Mouse (Mus musculus): ENCODE results near the gene Clic4. TPM values are rescaled to one million over a fixed set of nuclear protein-coding genes. Genes with fewer than 3 reads are reported as not detected.
A peak's percentile ranks its signal among the peaks of the same experiment; 100 is the strongest.

The Clic4 gene
- polyA plus RNA-seq, 1 experiment from 2014 or later = 200 TPM

DNA sequence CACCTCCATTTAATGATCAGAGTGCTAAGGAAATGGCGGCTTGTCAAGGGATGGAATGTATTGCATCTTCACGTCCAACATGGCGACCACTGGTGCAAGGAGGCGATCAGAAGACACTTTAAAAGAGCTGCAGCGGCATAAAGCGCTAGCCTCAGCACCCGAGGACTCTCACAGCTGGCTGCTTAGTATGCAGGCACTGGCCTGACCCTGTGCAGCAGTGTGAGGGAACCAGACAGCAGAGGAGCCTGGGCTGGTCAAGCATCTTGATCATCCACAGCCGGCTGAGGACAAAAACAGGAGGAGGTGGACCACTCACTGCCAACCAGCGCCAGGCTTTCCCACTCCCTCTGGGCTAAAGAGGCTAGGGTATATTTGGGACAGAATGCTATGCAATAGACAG, 48.8 kb downstream of the Clic4 start:
- Histone ChIP-seq H3K4me3 (replicated peaks) (no peak overlapping the region), H3K4me2 (no peak overlapping the region), H3K9me3 (replicated peaks) (no peaks in the 10 kb centered on the region), H3K36me3 (peaks cover 65% of the 10 kb centered on the region), H3K4me1 (peaks cover 4% of the 10 kb centered on the region), H3K27ac (no peak overlapping the region), H3K27me3 (no peaks in the 10 kb centered on the region), H3K9ac (no peak overlapping the region)
- WGBS = 84% methylated on average over 9 of the region's 9 CpGs
- ATAC-seq (replicated peaks; ENCODE audit: low FRiP score) = no peak

DNA sequence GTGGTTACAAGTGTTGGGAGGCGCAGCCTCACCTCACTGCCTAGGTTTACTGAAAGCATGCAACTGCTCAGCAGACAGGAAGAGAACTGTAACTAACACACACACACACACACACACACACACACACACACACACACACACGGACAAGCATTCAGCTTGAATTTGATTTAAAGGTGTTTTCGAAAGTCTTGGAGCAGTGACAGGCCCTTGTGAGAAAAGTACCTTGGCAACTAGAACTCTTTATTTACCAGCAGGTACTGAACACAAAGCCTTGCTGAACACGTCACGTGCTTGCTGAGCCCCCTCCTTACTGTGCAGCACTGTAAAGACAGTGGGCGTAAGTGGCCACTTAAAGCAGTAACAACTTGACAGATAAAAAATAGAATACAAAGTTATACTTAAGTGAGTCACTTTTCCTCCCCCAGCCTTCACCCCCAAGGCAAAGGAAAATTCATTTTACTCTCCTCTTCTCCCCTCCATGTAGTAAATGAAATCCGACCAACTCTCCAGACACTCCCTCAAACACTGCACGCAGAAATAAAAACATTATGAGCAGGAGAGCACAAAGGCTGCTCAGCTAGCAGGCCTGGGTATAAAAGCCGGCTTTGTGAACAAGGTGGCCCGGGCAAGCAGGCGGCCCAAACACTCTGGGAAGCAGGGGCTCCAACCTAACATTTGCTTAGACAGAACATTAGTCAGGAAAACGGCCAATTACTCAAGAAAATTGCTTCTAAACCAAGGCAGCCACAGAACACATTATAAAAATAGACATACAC, 50.8 kb downstream of the Clic4 start:
- H3K9ac ChIP-seq = no peak overlapping the region
- H3K4me1 ChIP-seq = peaks cover 4% of the 10 kb centered on the region
- H3K36me3 ChIP-seq = peaks cover 84% of the 10 kb centered on the region
- no peaks in the 10 kb centered on the region for H3K27me3 ChIP-seq
- 71% methylated on average over 12 of the region's 12 CpGs for WGBS
- no peak for ATAC-seq (replicated peaks; ENCODE audit: low FRiP score)
- H3K9me3 ChIP-seq (replicated peaks) = no peaks in the 10 kb centered on the region
- no peak overlapping the region for H3K4me3 ChIP-seq (replicated peaks)
- no peak overlapping the region for H3K4me2 ChIP-seq
- peak overlapping the region; percentile 45; the same call in 1 of the 2 replicates for H3K27ac ChIP-seq

DNA sequence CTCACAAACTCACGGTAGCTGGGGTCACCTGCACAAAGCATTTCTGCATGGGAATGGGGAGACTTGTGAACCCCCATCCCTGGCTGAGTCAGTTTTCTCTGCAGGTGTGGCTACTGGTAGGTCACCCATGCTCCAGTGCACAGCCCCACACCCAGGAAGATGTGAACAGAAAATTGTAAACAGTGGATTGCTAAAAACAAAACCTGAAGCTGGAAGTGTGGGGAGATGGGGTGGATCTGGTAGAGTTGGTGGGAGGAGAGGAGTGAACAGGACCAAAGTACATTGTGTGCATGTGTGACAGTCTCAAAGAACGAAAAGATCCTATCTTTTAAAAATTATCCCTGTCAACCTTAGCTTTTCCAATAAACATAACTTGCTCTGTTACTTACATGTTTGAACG, 52.0 kb downstream of the Clic4 start:
- H3K4me1 ChIP-seq = peaks cover 4% of the 10 kb centered on the region
- no peak overlapping the region for H3K4me2 ChIP-seq
- H3K9me3 ChIP-seq (replicated peaks) = no peaks in the 10 kb centered on the region
- H3K27ac ChIP-seq = 0 out of 2 replicates have a peak overlapping the region, but pooled peaks have one; percentile 20
- 72% methylated on average over 3 of the region's 3 CpGs for WGBS
- no peak for ATAC-seq (replicated peaks; ENCODE audit: low FRiP score)
- peaks cover 88% of the 10 kb centered on the region for H3K36me3 ChIP-seq
- no peak overlapping the region for H3K4me3 ChIP-seq (replicated peaks)
- H3K27me3 ChIP-seq = no peaks in the 10 kb centered on the region
- no peak overlapping the region for H3K9ac ChIP-seq

DNA sequence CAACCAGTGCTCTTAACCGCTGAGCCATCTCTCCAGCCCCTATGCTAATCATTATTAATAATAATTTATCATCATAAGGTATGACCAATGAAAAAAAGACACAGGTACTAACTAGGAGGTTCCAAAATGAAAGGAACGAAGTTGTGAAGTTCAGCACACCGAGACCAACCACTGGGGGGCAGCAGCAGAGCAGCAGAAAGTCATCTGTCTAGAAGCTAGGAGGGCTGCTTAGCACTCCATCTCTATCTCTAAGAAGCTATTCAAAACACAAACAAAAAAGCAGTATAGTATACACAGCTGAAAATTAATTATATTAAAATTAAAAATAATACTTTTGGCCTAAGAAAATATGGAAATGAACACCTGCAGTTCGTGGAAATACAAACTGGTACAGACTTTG, 53.0 kb downstream of the Clic4 start:
- H3K27ac ChIP-seq = peak overlapping the region; percentile 15; the same call in 1 of the 2 replicates
- WGBS = 52% methylated on average over 4 of the region's 4 CpGs
- ATAC-seq (replicated peaks; ENCODE audit: low FRiP score) = peak; percentile 70; the same call in 1 of the 2 replicates

DNA sequence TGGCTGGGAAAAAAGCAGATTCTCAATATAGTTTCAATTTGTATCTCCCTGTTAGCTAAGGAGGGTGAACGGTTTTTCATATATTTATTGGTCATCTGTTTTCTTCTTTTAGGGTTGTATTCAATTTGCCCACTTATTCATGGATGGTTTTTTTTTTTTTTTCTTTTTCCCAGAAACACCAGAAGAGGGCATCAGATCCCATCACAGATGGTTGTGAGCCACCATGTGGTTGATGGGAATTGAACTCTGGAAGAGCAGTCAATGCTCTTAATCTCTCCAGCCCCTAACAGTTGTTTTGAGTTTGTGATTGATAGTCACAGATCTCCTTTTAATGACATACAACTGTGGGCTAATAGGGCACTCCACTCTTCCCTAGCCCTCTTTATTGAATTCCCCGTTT, 62.8 kb downstream of the Clic4 start:
- 74% methylated on average over 2 of the region's 2 CpGs for WGBS
- ATAC-seq (replicated peaks; ENCODE audit: low FRiP score) = no peak
- Histone ChIP-seq H3K4me1 (peaks cover 8% of the 10 kb centered on the region), H3K4me3 (replicated peaks) (no peak overlapping the region), H3K4me2 (no peak overlapping the region), H3K27me3 (peaks cover 26% of the 10 kb centered on the region), H3K9me3 (replicated peaks) (no peaks in the 10 kb centered on the region), H3K9ac (no peak overlapping the region), H3K27ac (no peak overlapping the region), H3K36me3 (peaks cover 35% of the 10 kb centered on the region)

More for the DNA sequence above, 53.0 kb downstream of the Clic4 start:
- H3K36me3 ChIP-seq = peaks cover 90% of the 10 kb centered on the region
- H3K4me1 ChIP-seq = peaks cover 4% of the 10 kb centered on the region
- H3K9me3 ChIP-seq (replicated peaks) = no peaks in the 10 kb centered on the region
- H3K9ac ChIP-seq = no peak overlapping the region
- H3K27me3 ChIP-seq = no peaks in the 10 kb centered on the region
- no peak overlapping the region for H3K4me2 ChIP-seq
- H3K4me3 ChIP-seq (replicated peaks) = no peak overlapping the region

DNA sequence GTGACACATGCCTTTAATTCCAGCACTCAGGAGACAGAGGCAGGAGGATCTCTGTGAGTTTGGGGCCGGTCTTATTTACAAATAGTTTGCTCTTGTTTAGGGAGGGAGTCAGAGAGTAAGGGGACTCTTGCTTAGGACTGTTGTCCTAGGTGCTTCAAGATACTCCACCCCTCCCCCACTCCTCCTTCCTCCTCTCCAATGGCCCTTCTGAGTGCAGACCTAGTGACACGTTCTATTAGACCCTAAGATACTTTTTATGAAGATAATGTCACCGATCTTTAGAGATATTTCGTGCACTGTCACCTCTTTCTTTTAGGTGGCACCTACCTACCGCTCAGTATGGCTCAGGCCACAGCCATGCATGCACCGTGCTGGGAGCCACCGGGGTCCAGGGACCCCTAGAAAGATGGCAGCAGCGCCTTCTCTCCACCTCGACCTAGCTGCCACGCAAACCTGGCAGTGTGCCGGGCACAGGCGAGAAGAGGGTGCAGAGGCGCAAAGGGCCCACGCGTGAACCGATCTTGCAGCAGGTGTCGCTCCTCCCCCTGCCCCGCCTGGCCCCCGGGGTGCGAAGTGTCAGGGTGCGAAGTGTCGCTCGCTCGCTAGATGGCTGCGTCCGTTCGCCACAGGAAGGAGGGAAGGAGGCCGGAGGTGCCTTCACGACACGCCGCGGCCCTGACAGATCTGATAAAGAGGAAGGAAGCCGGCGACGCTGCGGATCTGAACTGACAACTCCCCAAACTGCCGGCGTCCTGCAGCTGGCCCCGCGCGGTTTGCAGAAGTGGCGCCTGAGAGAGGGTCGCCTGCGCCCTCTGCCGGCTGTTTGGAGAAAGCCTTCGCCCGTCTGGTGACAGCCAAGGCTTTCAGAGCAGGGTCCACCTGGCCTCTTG, 66.7 kb downstream of the Clic4 start:
- peak; percentile 61; the same call in 1 of the 2 replicates for ATAC-seq (replicated peaks; ENCODE audit: low FRiP score)
- Histone ChIP-seq H3K9me3 (replicated peaks) (no peaks in the 10 kb centered on the region), H3K4me1 (peaks cover 22% of the 10 kb centered on the region), H3K27ac (no peak overlapping the region), H3K27me3 (peaks cover 43% of the 10 kb centered on the region), H3K4me2 (peak overlapping the region; percentile 88), H3K4me3 (replicated peaks) (peak overlapping the region; percentile 45), H3K9ac (peak overlapping the region; percentile 42), H3K36me3 (peaks cover 7% of the 10 kb centered on the region; the same call in 1 of the 2 replicates)
- WGBS = 2% methylated on average over 46 of the region's 47 CpGs

DNA sequence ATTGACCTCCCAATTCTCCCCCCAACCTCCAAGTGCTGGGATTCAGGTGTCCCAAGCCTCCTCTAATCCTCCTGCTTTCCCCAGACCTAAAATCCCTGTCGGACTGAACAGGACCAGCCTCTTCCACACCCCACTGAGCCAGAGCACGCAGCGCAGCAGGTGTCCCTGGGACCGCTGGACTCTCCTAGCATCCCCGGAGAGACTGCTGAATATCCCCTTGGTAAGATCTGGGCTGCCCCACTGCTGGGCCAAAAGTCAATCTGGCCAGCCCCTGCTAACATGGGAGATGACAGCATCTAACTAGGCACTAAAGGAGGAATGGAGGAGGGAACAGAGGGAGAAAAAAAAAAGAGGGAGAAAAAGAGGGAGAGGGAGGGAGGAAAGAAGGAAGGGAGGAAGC, 67.4 kb downstream of the Clic4 start:
- no peaks in the 10 kb centered on the region for H3K9me3 ChIP-seq (replicated peaks)
- H3K4me2 ChIP-seq = no peak overlapping the region
- H3K27ac ChIP-seq = no peak overlapping the region
- no peak overlapping the region for H3K9ac ChIP-seq
- 24% methylated on average over 5 of the region's 5 CpGs for WGBS
- peaks cover 43% of the 10 kb centered on the region for H3K27me3 ChIP-seq
- H3K4me1 ChIP-seq = peaks cover 22% of the 10 kb centered on the region
- no peak for ATAC-seq (replicated peaks; ENCODE audit: low FRiP score)
- H3K36me3 ChIP-seq = 0 out of 2 replicates have a peak, but pooled peaks cover under 1% of the 10 kb centered on the region
- no peak overlapping the region for H3K4me3 ChIP-seq (replicated peaks)

DNA sequence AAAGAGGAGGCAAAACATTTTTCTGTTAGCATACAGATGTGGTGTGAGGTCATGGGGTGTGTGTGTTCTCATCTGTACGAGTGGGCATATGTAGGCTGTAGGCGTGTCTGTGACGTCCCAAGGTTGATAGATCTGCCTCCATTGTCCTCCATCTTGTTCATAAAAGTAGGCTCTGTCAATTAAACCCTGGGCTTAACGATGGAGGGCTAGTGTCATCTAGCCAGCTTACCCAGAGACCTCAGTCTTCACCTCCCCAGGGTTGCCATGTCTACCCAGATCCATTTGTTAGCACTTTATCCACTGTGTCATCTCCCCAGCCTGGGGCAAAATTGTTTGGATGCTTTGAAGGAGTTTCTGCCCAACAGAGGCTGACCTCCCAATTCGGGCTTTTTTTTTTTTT, 67.9 kb downstream of the Clic4 start:
- Histone ChIP-seq H3K36me3 (no peaks in the 10 kb centered on the region), H3K4me3 (replicated peaks) (no peak overlapping the region), H3K27ac (no peak overlapping the region), H3K4me2 (no peak overlapping the region), H3K4me1 (peaks cover 22% of the 10 kb centered on the region), H3K9me3 (replicated peaks) (no peaks in the 10 kb centered on the region), H3K9ac (no peak overlapping the region), H3K27me3 (peaks cover 43% of the 10 kb centered on the region)
- no peak for ATAC-seq (replicated peaks; ENCODE audit: low FRiP score)
- WGBS = 47% methylated on average over 5 of the region's 5 CpGs

DNA sequence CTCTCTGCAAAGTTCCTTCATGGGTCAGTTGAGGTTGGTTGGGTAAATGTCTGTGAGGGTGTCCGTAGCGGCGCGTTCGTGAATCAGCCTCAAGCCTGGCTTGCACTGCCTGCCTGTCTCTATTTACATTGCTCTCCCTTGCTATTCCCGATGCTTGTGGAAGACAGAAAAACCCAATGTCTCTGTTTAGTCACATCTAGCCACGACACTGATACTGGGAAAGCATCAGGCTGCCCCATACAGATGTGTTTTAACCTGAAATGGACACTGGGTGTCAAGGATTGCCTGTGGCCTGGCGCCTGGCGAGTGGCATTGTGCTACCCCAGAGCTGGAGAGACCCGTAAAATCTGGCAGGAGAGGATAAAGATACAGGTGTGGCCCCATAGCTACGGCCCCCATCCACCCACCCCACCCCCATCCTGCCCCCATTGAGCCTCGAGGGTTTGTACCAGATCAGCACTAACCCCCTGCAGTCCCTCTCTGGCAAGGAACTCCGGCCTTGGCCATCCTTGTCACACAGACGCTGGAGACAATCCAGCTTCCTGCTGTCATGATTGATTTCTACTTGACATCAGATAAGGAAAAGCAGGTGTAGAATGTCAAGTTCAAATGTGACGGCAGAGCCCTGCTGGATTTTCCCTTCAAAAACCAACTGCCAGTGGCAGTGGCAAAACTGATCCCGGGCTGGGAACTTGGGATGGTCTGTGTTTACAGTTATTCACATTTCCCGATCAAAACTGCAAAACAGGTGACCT, 68.6 kb downstream of the Clic4 start:
- H3K27ac ChIP-seq = no peak overlapping the region
- no peaks in the 10 kb centered on the region for H3K36me3 ChIP-seq
- H3K4me1 ChIP-seq = peaks cover 22% of the 10 kb centered on the region
- peaks cover 43% of the 10 kb centered on the region for H3K27me3 ChIP-seq
- H3K9ac ChIP-seq = no peak overlapping the region; the same call in 1 of the 2 replicates
- no peak for ATAC-seq (replicated peaks; ENCODE audit: low FRiP score)
- peak overlapping the region; percentile 66 for H3K4me2 ChIP-seq
- 9% methylated on average over 17 of the region's 17 CpGs for WGBS
- H3K4me3 ChIP-seq (replicated peaks) = peak overlapping the region; percentile 37
- H3K9me3 ChIP-seq (replicated peaks) = no peaks in the 10 kb centered on the region

DNA sequence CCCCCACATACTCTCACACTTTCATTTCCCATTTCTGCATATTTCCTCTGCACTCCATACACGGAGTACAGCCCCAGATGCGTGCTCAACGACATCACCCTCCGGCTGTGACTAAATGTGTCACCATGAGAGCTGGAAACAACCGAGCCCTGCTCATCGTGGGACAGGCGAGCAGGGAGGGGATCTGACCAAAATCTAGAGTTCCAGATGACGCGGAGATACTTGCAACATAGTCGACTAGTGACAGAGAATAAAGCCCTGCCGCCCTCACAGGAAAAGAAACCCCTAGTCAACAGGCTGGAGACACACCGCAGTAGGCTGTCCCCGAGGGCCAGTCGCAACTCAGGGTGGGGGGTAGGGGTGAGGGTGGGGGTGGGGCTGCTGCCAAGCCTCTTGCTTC, 69.3 kb downstream of the Clic4 start:
- no peak for ATAC-seq (replicated peaks; ENCODE audit: low FRiP score)
- peak overlapping the region; percentile 29; the same call in 1 of the 2 replicates for H3K9ac ChIP-seq

DNA sequence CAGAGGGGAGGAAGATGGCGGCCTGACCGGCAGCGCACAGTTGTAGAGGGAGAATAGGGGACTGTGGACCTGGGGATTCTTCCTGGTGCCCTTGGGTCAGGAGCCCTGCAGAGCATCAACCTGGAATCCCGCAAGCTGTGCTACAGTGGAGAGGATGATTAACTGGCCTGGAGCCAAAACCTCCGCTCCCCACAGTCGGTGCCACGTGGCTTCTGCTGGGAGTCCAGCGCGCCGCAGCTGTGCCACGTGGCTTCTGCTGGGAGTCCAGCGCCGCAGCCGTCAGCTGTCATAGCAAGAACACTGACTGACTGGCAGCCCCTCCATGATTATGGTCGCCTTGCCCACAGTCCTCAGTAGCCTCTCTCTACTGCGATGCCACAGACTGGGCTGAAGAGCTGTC, 70.8 kb downstream of the Clic4 start:
- ATAC-seq (replicated peaks; ENCODE audit: low FRiP score) = no peak
- no peaks in the 10 kb centered on the region for H3K36me3 ChIP-seq
- no peak overlapping the region for H3K9ac ChIP-seq
- peaks cover 22% of the 10 kb centered on the region for H3K4me1 ChIP-seq
- H3K4me3 ChIP-seq (replicated peaks) = no peak overlapping the region
- H3K9me3 ChIP-seq (replicated peaks) = no peaks in the 10 kb centered on the region
- peaks cover 34% of the 10 kb centered on the region for H3K27me3 ChIP-seq
- H3K27ac ChIP-seq = no peak overlapping the region
- no peak overlapping the region for H3K4me2 ChIP-seq
- WGBS = 86% methylated on average over 16 of the region's 16 CpGs

More for the DNA sequence above, 69.3 kb downstream of the Clic4 start:
- Histone ChIP-seq H3K4me2 (peak overlapping the region; percentile 66), H3K27ac (no peak overlapping the region), H3K9me3 (replicated peaks) (no peaks in the 10 kb centered on the region), H3K27me3 (peaks cover 43% of the 10 kb centered on the region), H3K4me1 (peaks cover 22% of the 10 kb centered on the region), H3K4me3 (replicated peaks) (peak overlapping the region; percentile 37), H3K36me3 (no peaks in the 10 kb centered on the region)
- WGBS = 7% methylated on average over 14 of the region's 14 CpGs

Measured in kidney, embryonic 15.5 days (tissue).